33 mouse cellular contexts compared by ENCODE assay signal in genomic region chr13:34484831-34485230, GRCm38 (mm10).
"Had no signal": no experiment of that assay in that cellular context is flagged by ENCODE, and none has a peak within 500 bp of the region (broad histone marks: within the 10 kb centered on the region; RNA-seq: fewer than 3 reads in every experiment).

No protein-coding gene starts in this region.

- H3K4me1 ChIP-seq: heart, embryonic 13.5 days; heart, embryonic 15.5 days; hindbrain, embryonic 10.5 days; hindbrain, embryonic 12.5 days; hindbrain, embryonic 13.5 days; hindbrain, embryonic 15.5 days; intestine, embryonic 15.5 days; kidney, embryonic 15.5 days had no signal

- H3K4me3 ChIP-seq: heart, embryonic 13.5 days; heart, embryonic 15.5 days; hindbrain, embryonic 10.5 days; hindbrain, embryonic 12.5 days; hindbrain, embryonic 13.5 days; hindbrain, embryonic 15.5 days; intestine, embryonic 15.5 days; kidney, embryonic 15.5 days; layer of hippocampus, adult 2 months; left cerebral cortex, adult 2 months had no signal

- H3K27ac ChIP-seq: heart, embryonic 13.5 days; heart, embryonic 15.5 days; hindbrain, embryonic 10.5 days; hindbrain, embryonic 12.5 days; hindbrain, embryonic 13.5 days; hindbrain, embryonic 14.5 days; hindbrain, embryonic 15.5 days; hindbrain, postnatal 0 days; intestine, embryonic 15.5 days; kidney, embryonic 15.5 days; kidney, postnatal 0 days; layer of hippocampus, adult 2 months; left cerebral cortex, adult 2 months had no signal

- H3K27me3 ChIP-seq: heart, embryonic 13.5 days; heart, embryonic 15.5 days; hindbrain, embryonic 12.5 days; hindbrain, embryonic 13.5 days; hindbrain, embryonic 15.5 days; intestine, embryonic 15.5 days; kidney, embryonic 15.5 days had no signal

- DNase-seq: heart, postnatal 10 days; heart, postnatal 36 days; heart, postnatal 4 days; kidney, adult 11 months; kidney, adult 18-20 months; kidney, adult 2 months; kidney, adult 8-10 months; kidney, adult 9 months; kidney, postnatal 10 days; kidney, postnatal 14 days; kidney, postnatal 25 days; kidney, postnatal 36 days; kidney, postnatal 4 days; layer of hippocampus, adult 9-11 months; layer of hippocampus, postnatal 36 days had no signal

- H3K4me2 ChIP-seq: heart, embryonic 11.5 days; heart, embryonic 13.5 days; heart, embryonic 15.5 days; hindbrain, embryonic 12.5 days; hindbrain, embryonic 13.5 days; hindbrain, embryonic 14.5 days; hindbrain, embryonic 15.5 days; intestine, embryonic 15.5 days; kidney, embryonic 15.5 days had no signal

- ATAC-seq: hindbrain, embryonic 16.5 days; hindbrain, postnatal 0 days; inflammation-experienced regulatory T-cells, adult 6 months; intestine, embryonic 15.5 days; intestine, embryonic 16.5 days; intestine, postnatal 0 days had no signal

- H3K36me3 ChIP-seq: heart, embryonic 13.5 days; heart, embryonic 15.5 days; hindbrain, embryonic 10.5 days; hindbrain, embryonic 12.5 days; hindbrain, embryonic 13.5 days; hindbrain, embryonic 15.5 days; intestine, embryonic 15.5 days; kidney, embryonic 15.5 days had no signal

- H3K9ac ChIP-seq: heart, embryonic 13.5 days; heart, embryonic 15.5 days; hindbrain, embryonic 12.5 days; hindbrain, embryonic 13.5 days; hindbrain, embryonic 14.5 days; hindbrain, embryonic 15.5 days; intestine, embryonic 15.5 days; kidney, embryonic 15.5 days had no signal

- H3K9me3 ChIP-seq: heart, embryonic 13.5 days; heart, embryonic 15.5 days; hindbrain, embryonic 10.5 days; hindbrain, embryonic 12.5 days; hindbrain, embryonic 13.5 days; hindbrain, embryonic 15.5 days; intestine, embryonic 15.5 days; kidney, embryonic 15.5 days had no signal
